Mouse (Mus musculus) heart, postnatal 0 days (tissue): Measurements from ENCODE around the gene Mov10.

Source experiments
- CTCF ChIP-seq: IDR thresholded peaks from 2 replicates; pipeline ENCODE4 v1.5.1; 2016; ENCODE audit warnings: antibody characterized with exemption, control low read depth, low read depth
- EP300 ChIP-seq: IDR thresholded peaks from 2 replicates; pipeline ENCODE4 v1.6.1; 2016; ENCODE audit warnings: antibody characterized with exemption, low read depth

DNA sequence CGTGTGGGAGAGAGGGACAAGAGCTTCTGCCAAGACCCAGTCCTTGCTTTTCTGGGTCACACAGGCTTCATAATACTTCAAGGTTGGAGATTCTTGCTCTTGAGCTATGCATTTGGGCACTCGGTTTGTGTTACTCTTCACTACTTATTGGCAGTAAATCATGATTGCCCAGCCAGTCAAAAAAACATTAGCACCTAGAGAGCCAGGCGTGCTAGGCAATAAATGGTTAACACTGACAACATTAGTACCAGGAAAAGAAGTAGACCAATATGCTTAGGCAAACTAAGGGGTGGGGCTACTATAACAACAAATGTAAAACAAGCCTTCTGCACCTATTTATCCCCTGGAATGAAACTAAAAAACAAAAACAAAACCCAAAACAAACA, 379 bp upstream of the Mov10 start:
- TF ChIP-seq CTCF (no peak), EP300 (no peak)
